Mouse (Mus musculus) heart, embryonic 14.5 days (tissue): ENCODE results near the gene Jtb. TPM values are rescaled to one million over a fixed set of nuclear protein-coding genes. Genes with fewer than 3 reads are reported as not detected.
"Not testable (repeated sequence)": the region's sequence is repeated elsewhere in the genome, so short reads cannot be mapped to it uniquely, and the experiment has no call there.

Experiments
- ATAC-seq: fragments of 200-750 bp; cut with Nextera tagmentation; 2 replicates; pipeline ENCODE4 v1.8.0; 2017; ENCODE audit warnings: low read depth, moderate TSS enrichment; ENCODE audit not compliant: insufficient number of reproducible peaks, insufficient read depth, low FRiP score
- H3K27ac ChIP-seq, 2 experiments: fragments of 200-500 bp in 1 of 2; fragments of 300-500 bp in 1 of 2; sonication (generic) in 1 of 2; replicated peaks in 1 of 2; 2 replicates each; pipeline ENCODE4 v1.5.1; 2012 to 2014; ENCODE audit warnings: low read depth in 2 of 2, low read length in 2 of 2, control low read depth in 1 of 2, mild to moderate bottlenecking in 1 of 2, mixed read lengths in 1 of 2; ENCODE audit not compliant: control insufficient read depth in 1 of 2, insufficient read depth in 1 of 2
- H3K27me3 ChIP-seq: fragments of 300-500 bp; sonication (generic); 2 replicates; pipeline ENCODE4 v1.6.1; 2014; ENCODE audit warnings: mild to moderate bottlenecking, low read length, control low read depth; ENCODE audit not compliant: control insufficient read depth, insufficient read depth
- H3K36me3 ChIP-seq: fragments of 300-500 bp; sonication (generic); 2 replicates; pipeline ENCODE4 v1.6.1; 2014; ENCODE audit warnings: mild to moderate bottlenecking, control low read depth, low read length, mixed read lengths; ENCODE audit not compliant: control insufficient read depth, insufficient read depth
- H3K4me1 ChIP-seq, 2 experiments: fragments of 200-500 bp in 1 of 2; fragments of 300-500 bp in 1 of 2; sonication (generic) in 1 of 2; 2 replicates each; pipeline ENCODE4 v1.6.1; 2012 to 2014; ENCODE audit warnings: low read length in 2 of 2, control low read depth in 1 of 2, mixed read lengths in 1 of 2; ENCODE audit not compliant: control insufficient read depth in 2 of 2, insufficient read depth in 2 of 2
- H3K4me2 ChIP-seq: fragments of 300-500 bp; sonication (generic); 2 replicates; pipeline ENCODE4 v1.6.1; 2014; ENCODE audit warnings: mild to moderate bottlenecking, low read length
- H3K4me3 ChIP-seq, 2 experiments: fragments of 200-500 bp in 1 of 2; fragments of 300-500 bp in 1 of 2; sonication (generic) in 1 of 2; 2 replicates each; pipeline ENCODE4 v1.5.1; 2012 to 2014; ENCODE audit warnings: low read length in 2 of 2, mild to moderate bottlenecking in 2 of 2, control low read depth in 1 of 2, low read depth in 1 of 2, moderate library complexity in 1 of 2; ENCODE audit not compliant: control insufficient read depth in 1 of 2, insufficient read depth in 1 of 2
- H3K9ac ChIP-seq: fragments of 300-500 bp; sonication (generic); 2 replicates; pipeline ENCODE4 v1.6.1; 2014; ENCODE audit warnings: mild to moderate bottlenecking, low read length
- H3K9me3 ChIP-seq: fragments of 300-500 bp; sonication (generic); 2 replicates; pipeline ENCODE4 v1.6.1; 2016; ENCODE audit warnings: low read length, control low read depth; ENCODE audit not compliant: control insufficient read depth
- WGBS: fragments of 180-500 bp; shearing (Covaris S2); extraction: QIAGEN DNeasy Blood & Tissue Kit; methylation state at CpG from one replicate; pipeline ENCODE4 v1.1.7; 2014; 5-methylcytosine and 5-hydroxymethylcytosine counted together
- polyA plus RNA-seq: library from polyadenylated mRNA; unstranded; fragments of >200 nt; fragmentation: Nextera tagmentation; extraction: Ambion mirVana; gene quantifications from 2 replicates; pipeline ENCODE4 v1.2.1, GENCODE M21; 2014

The Jtb gene
- polyA plus RNA-seq, 1 experiment from 2014 or later, result 96.7 TPM

- under 1% methylated on average over 40 of the region's 44 CpGs for WGBS
Measured at GRCm38 (mm10) chr3:90247960-90248745, 16.8 kb downstream of the Jtb start, which contains the start of gene Slc39a1. Gene Slc39a1, plus strand, starts transcription at chr3:90248172.

GRCm38 (mm10) chr3:90248746-90249100 lies 17.3 kb downstream of the Jtb start:
- Histone ChIP-seq H3K27ac (peak overlapping the region; percentile 90), H3K4me3 (peak overlapping the region; percentile 78 to 80), H3K4me2 (peak overlapping the region; percentile 85), H3K27me3 (no peaks in the 10 kb centered on the region), H3K9me3 (no peaks in the 10 kb centered on the region), H3K36me3 (peaks cover 21% of the 10 kb centered on the region), H3K9ac (peak overlapping the region; percentile 91), H3K4me1 (peaks cover 11 to 15% of the 10 kb centered on the region in 2 experiments)
- ATAC-seq, result 0 out of 2 replicates have a peak, but pooled peaks have one; percentile 3
- whole genome bisulfite sequencing, result 2% methylated on average over 10 of the region's 10 CpGs

More at GRCm38 (mm10) chr3:90247960-90248745, 16.8 kb downstream of the Jtb start, which contains the start of gene Slc39a1:
- Histone ChIP-seq H3K4me1 (peaks cover 13 to 17% of the 10 kb centered on the region in 2 experiments), H3K27me3 (no peaks in the 10 kb centered on the region), H3K4me2 (peak within 1 kb of the TSS; percentile 85), H3K36me3 (peaks cover 21% of the 10 kb centered on the region), H3K27ac (peak within 1 kb of the TSS; percentile 90 to 92), H3K4me3 (peak within 1 kb of the TSS; percentile 78 to 80), H3K9ac (peak within 1 kb of the TSS; percentile 91), H3K9me3 (no peaks in the 10 kb centered on the region)
- ATAC-seq, result peak; percentile 92

- no peaks in the 10 kb centered on the region for H3K9me3 ChIP-seq
- WGBS, result 67% methylated on average over 6 of the region's 6 CpGs
- no peak for ATAC-seq
- H3K9ac ChIP-seq, result no peak overlapping the region
- peaks cover 21% of the 10 kb centered on the region for H3K36me3 ChIP-seq
- H3K4me1 ChIP-seq, result peaks cover 14 to 23% of the 10 kb centered on the region in 2 experiments
- no peak overlapping the region for H3K4me3 ChIP-seq
- no peak overlapping the region for H3K27ac ChIP-seq
- H3K4me2 ChIP-seq, result no peak overlapping the region
- H3K27me3 ChIP-seq, result no peaks in the 10 kb centered on the region
Measured at GRCm38 (mm10) chr3:90250791-90251190, 19.4 kb downstream of the Jtb start.

GRCm38 (mm10) chr3:90251731-90252226 lies 20.4 kb downstream of the Jtb start:
- H3K9me3 ChIP-seq, H3K27me3 ChIP-seq, H3K9ac ChIP-seq, H3K4me3 ChIP-seq, ATAC-seq, H3K4me2 ChIP-seq, H3K27ac ChIP-seq: not testable (repeated sequence)
- Histone ChIP-seq H3K36me3 (peaks cover 25% of the 10 kb centered on the region), H3K4me1 (peaks cover 12 to 23% of the 10 kb centered on the region in 2 experiments)
- WGBS, result 93% methylated on average over 6 of the region's 12 CpGs

GRCm38 (mm10) chr3:90252659-90253058 lies 21.3 kb downstream of the Jtb start:
- H3K9ac ChIP-seq, ATAC-seq, H3K27me3 ChIP-seq, H3K4me2 ChIP-seq, H3K27ac ChIP-seq, H3K9me3 ChIP-seq, H3K4me3 ChIP-seq: not testable (repeated sequence)
- H3K36me3 ChIP-seq, result peaks cover 34% of the 10 kb centered on the region
- peaks cover 10 to 20% of the 10 kb centered on the region in 2 experiments for H3K4me1 ChIP-seq
- WGBS, result 67% methylated on average over 2 of the region's 2 CpGs

- not testable (repeated sequence) for H3K4me3 ChIP-seq, H3K27me3 ChIP-seq, ATAC-seq, H3K9me3 ChIP-seq, H3K9ac ChIP-seq, H3K27ac ChIP-seq
- peak overlapping the region; percentile 57; the same call in 1 of the 2 replicates for H3K4me2 ChIP-seq
- WGBS, result 76% methylated on average over 1 of the region's 1 CpGs
- peaks cover 9 to 20% of the 10 kb centered on the region in 2 experiments for H3K4me1 ChIP-seq
- H3K36me3 ChIP-seq, result peaks cover 39% of the 10 kb centered on the region
Measured at GRCm38 (mm10) chr3:90253174-90253573, 21.8 kb downstream of the Jtb start.

GRCm38 (mm10) chr3:90253653-90254418 lies 22.4 kb downstream of the Jtb start, which contains the start of gene Crtc2:
Gene Crtc2, plus strand, starts transcription at chr3:90254163.
- WGBS, result 2% methylated on average over 40 of the region's 40 CpGs
- Histone ChIP-seq H3K9me3 (no peaks in the 10 kb centered on the region), H3K9ac (peak within 1 kb of the TSS; percentile 87), H3K4me2 (peak within 1 kb of the TSS; percentile 89), H3K27me3 (no peaks in the 10 kb centered on the region), H3K36me3 (peaks cover 46% of the 10 kb centered on the region), H3K4me1 (peaks cover 9 to 20% of the 10 kb centered on the region in 2 experiments), H3K4me3 (peak within 1 kb of the TSS; percentile 87 to 100), H3K27ac (peak within 1 kb of the TSS; percentile 79 to 95)
- peak; percentile 95 for ATAC-seq
